Mouse (Mus musculus) B cell, adult 2 months (primary cell): ENCODE measurements at regions not wholly inside any gene's neighbourhood (a gene's known extent, or its start where the extent isn't known, plus 50 kb on each side); places are given as distances from the start of the nearest gene placed in this dataset.

Experiments
- DNase-seq, 2 experiments: peaks; one replicate each; pipeline ENCODE4 v3.0.0; 2022

- DNase-seq = no peak
Measured at GRCm38 (mm10) chr19:36235131-36235530, 113.0 kb upstream of the Pcgf5 start.

DNA sequence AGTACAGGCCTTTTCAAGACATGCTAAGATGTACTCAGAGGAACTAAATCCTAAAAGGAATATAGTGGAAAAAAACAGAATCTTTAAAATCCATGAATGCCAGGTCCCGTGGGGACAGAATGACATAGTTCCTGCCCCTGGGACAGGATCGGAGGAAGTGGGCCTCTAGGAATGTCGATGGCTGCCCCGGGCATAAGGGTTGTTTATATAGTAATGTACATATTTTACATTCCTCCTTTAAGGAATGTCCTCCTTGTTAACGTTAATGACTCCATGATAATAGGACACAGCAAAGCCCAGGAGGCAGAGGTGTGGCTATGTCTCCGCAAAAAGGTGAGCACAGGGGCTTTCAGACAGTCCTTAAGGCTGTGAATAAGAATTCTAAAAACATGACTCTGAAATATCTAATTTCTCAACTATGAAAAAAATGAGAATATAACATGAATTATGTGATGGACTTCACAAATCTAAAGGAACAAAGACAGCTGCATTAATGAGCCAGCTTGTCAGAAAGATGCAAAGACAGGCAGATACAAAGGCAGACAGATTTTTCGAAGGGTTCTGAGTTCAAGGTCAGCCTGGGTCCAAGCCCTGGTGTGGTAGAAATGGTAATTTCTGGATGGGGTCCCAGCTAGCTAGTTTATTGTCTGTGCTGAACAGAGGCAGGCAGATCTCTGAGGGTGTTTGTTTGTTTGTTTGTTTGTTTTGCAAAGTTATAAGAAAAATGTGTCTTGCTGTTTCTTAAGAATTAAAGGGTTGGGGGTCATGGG is 111.3 kb upstream of the Pcgf5 start:
- DNase-seq = no peak

GRCm38 (mm10) chr19:36237751-36238150 is 110.4 kb upstream of the Pcgf5 start:
- DNase-seq = no peak

GRCm38 (mm10) chr19:36238536-36238935 is 109.6 kb upstream of the Pcgf5 start:
- DNase-seq = no peak

DNA sequence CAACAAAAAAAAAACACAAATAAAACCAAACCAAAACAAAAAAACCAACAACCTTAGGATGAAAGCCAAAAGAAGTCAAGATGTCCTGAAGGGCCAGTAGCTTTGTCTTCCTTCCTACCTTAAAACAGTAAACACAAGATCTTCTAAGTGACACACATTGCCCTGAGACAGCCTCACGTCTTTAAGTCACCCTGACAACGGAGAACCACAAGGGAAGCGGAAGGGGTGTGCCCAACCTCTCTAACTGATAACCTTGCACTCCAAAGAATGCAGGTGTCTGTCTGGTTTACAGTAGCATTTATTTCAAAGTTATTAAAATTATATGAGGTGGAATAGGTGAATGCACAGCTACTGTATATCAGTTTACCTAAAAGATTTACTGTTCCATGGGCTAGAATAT is 105.7 kb upstream of the Pcgf5 start:
- peak in 1 of 2 experiments; percentile 12 for DNase-seq

DNA sequence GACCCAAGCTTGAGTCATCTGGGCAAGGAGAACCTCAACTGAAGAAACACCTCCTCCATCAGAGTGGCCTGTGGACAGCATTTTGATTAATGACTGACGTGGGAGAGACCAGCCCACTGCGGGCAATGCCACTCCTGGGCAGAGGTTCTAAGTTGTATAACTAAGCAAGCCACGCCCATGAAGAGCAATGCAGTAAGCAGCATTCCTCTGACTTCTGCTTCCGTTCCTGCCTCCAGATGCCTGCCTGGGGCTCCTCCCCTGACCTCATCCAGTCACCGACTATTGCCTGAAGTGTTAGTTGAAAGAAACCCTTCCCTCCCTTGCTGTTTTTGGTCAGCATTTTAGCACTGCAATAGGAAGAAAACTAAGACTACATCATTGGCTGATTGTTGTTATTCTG is 105.2 kb upstream of the Pcgf5 start:
- no peak for DNase-seq

DNA sequence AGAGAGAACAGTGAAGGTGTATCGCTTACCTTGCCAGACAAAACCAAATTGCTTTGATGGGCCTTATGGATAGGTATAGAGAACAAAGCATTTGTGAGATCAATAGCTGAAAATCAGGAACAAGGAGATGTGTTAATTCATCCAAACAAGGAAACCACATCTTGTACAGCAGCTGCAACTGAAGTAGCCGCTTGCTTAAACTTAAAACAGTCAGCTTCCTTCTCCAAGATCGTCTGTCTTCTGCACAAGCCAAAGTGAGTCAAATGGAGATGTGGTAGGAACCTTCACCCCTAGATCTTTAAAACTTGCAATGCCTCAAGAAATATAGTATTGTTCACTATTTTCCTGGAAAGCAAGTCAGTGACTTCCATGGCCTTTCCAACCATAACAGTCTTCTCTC is 95.6 kb upstream of the Pcgf5 start:
- DNase-seq = no peak

GRCm38 (mm10) chr19:36257748-36258538 is 90.2 kb upstream of the Pcgf5 start:
- no peak for DNase-seq

GRCm38 (mm10) chr19:36261819-36262218 is 86.3 kb upstream of the Pcgf5 start:
- DNase-seq = no peak

DNA sequence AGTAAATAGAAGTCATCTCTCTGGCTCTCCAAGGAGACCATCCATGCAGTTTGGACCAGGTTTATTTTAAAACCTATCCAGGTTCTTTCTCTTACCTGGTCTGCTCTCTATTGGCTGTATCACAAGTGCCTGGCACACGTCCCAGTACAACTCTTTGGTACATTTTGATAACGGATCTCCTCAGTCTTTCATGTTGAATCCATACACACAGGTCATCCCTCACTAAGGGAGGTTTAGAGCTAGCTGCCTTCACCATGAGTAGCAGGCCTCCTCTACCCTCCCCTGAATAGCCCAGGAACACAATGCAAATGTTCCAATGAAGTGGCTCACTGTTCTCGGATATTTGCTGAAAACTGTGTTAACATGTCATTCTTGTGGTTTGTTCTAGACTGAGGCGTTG is 84.2 kb upstream of the Pcgf5 start:
- DNase-seq = no peak

GRCm38 (mm10) chr19:36264397-36264796 is 83.7 kb upstream of the Pcgf5 start:
- DNase-seq = no peak

DNA sequence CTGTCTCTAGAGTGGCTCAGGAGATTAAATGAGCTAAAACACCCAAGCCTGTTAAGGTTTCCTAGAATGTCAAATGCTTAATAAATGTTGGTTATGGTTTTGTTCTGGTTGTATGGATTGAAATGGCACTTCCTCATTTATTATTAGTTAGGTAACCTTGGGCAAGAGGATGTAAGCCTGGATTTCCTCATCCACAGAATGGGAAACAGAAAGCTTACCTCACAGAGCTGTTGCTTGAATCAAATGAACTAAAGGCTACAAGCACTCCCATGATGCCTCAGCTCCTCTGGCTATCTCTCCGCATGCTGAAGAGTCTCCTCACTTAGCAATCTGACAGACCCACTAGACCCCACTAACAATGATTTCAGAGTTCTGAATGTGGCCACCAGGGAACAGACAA is 82.8 kb upstream of the Pcgf5 start:
- no peak for DNase-seq

DNA sequence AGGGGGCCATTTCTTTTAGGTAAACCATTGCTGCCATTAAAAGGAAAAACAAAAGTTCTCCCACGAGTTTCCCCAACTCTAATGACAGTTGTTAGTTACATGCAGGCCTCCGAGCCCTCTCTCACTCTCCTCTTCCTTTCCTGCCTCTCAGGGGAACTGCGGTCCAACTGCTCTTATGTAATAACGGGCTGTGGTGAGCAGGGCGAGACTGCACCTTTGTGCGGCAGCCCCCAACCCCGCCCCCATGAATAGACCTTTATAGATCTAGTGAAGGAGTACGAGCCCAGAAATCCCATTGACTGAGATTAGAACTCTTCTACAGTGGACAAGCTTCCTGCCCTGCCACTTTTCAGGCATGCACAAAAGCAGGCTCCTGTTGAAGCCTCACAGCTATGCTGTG is 81.8 kb upstream of the Pcgf5 start:
- peak; percentile 20 to 27 for DNase-seq

GRCm38 (mm10) chr19:36273466-36273865 is 74.6 kb upstream of the Pcgf5 start:
- DNase-seq = no peak

DNA sequence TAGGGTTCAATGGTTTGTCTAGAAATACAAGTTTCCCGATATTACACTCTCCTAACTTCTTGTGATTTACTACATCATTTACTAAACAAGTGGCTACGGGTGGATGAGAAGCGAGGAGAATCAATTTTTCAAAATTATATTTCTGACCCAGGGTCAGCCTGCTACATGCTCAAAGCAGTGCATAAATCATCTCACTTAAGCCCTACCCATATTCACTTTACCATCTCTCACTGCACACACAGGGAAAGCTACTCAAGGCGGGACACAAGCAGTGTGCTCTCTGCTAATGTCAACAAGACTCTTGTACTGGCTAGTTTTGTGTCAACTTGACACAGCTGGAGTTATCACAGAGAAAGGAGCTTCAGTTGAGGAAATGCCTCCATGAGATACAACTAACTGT is 62.6 kb upstream of the Pcgf5 start:
- DNase-seq = no peak

DNA sequence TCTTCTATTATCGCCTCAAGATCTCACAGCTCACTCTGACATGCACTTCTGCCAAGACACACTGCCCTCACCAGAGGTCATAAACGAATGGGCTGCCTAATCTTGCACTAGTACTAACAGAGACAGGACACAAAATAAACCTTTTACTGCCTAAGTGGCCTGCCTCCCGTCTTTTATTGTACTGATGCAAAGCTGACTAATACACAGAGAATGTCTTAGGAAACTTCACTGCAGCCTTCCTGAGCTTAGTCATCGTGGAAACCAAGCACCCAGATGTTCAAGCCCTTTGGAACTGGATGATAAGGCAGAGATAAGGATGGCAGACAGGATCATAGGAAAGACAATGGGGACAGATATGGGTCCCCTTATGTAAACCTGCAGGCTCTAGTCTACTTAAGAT is 57.3 kb upstream of the Pcgf5 start:
- no peak for DNase-seq

DNA sequence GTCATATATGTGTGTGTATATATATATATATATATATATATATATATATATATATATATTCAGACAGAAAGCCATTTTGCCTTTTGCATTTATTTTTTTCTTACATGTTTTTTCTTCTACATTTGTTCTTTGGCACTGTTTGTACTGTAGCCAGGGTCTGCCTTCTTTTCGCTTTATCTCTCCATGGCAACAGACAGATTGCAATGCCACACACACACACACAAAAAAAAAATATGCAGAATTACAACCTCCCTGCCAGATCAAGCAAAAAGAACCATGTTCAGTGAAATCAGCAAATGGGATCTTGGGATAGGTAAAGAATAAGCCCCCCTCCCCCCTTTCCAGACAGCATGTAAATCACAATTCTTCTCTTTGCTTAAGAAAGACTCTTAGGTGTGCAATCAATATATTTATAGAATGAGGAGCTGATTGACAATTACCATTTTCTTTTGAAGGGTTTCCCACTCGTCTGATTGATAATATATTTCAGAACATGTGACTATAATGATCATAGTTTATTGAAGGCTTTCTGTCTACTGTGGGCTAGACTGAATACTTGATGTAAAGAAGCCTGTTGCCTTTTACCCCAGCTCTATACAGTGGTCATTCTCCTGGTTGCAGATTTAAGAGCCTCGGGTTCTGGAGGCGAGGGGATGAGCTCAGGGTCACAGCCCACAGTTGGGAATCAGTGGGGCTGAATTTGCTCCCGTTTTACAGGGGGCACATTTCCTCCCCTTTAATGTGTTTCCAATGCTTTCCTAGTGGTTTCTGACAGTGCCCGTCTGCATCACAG is 54.7 kb upstream of the Pcgf5 start:
- DNase-seq = no peak
